Mouse (Mus musculus) naive thymus-derived CD4-positive, alpha-beta T cell, adult 2 months (primary cell): ENCODE data around the gene Fry.

Source experiments
- DNase-seq: peaks from one replicate; pipeline ENCODE4 v3.0.0-alpha.2; 2011; ENCODE audit warnings: low read depth

Fry gene

GRCm38 (mm10) chr5:150130144-150130543, 11.7 kb downstream of the Fry start:
- DNase-seq: no peak

DNA sequence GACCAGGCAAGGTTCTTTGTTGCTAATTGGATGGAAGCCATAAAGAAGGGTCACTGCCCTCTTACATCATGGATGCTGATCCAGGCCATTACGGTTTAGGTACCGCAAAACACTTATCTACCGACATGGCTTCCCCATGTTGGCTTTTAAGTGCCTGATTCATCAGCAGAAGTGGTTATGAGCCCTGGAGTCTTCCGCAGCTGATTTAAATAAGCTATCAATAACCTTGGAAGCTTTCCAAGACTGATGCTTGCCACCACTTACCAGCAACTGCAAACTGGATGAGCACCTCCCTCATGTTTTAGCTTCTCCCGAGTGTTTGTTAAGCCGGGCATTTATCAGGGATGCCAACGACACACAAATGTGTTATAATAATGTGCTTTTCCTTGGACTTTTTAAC, 12.7 kb downstream of the Fry start:
- DNase-seq: no peak

GRCm38 (mm10) chr5:150134651-150135050, 16.2 kb downstream of the Fry start:
- DNase-seq: no peak

GRCm38 (mm10) chr5:150135529-150135928, 17.1 kb downstream of the Fry start:
- DNase-seq: no peak

DNA sequence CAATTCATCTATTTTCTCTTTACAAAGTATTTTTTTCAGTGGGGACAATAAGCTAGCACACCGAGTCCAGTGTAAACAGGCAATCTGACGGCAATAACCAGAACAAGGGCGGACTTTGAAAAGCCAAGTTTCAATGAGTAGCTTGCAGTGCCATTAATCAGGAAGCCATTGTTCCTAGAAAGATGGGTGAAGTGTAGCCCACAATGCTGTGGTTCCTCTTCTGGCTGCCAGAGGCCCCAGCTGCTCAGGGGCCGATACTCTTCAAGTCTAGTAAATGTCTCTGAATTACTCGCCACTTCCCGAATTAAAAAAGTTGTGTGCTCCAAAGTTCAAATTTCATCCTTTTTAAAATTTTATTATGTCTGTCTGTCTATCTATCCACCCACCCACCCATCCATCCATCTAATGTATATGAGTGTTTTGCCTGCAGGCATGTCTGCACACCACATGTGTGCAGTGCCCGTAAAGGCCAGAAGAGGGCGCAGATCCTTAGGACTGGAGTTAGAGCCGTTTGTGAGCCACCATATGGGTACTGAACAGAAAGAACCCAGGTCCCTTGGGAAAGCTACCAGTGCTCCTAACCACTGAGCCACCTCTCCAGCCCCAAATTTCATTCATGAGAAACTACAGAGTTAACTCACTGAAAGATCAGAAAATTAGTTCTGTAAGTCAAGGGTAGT, 19.5 kb downstream of the Fry start:
- DNase-seq: peak; percentile 19

- DNase-seq: no peak
These were observed 22.1 kb downstream of the Fry start for GRCm38 (mm10) chr5:150140513-150140912.

DNA sequence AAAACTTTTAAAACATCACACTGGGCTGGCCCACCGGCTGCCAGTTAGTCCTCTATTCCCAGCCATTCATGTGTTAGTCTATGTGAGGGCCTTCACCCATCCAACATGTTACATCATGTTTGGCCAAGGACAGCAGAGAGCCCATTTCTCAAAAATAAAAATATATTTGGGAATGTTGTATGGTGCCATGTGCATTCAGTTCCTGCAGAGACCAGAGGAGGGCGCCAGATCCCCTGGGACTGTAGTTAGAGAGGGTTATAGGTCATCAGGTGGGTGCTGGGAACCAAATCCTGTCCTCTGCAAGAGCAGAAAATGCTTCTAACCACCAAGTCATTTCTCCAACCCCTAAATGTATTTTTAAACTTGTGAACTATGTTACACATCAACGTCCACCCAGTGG, 27.5 kb downstream of the Fry start:
- DNase-seq: no peak

- no peak for DNase-seq
These were observed 28.2 kb downstream of the Fry start for GRCm38 (mm10) chr5:150146612-150147011.

DNA sequence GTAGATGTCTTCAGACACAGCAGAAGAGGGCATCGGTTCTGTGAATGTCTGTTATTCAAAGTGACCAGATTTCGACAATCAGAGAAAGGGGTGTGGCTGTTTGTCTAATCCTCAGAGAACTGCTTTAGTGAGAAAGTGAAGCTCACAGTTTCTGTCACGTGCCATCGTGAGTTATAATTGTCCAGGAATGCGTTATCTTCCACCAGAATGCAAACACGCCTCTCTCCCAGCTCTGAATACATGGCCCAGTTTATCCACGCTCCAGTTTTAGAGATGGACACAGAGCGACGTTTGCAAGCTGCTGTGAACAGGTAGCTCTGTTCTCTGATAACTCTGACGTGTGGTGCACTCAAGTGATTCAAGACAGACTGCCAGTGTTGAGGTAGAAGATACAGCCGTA, 31.3 kb downstream of the Fry start:
- no peak for DNase-seq

- no peak for DNase-seq
These were observed 32.5 kb downstream of the Fry start for GRCm38 (mm10) chr5:150150986-150151385.

GRCm38 (mm10) chr5:150152071-150152879, 33.8 kb downstream of the Fry start:
- DNase-seq: no peak

DNA sequence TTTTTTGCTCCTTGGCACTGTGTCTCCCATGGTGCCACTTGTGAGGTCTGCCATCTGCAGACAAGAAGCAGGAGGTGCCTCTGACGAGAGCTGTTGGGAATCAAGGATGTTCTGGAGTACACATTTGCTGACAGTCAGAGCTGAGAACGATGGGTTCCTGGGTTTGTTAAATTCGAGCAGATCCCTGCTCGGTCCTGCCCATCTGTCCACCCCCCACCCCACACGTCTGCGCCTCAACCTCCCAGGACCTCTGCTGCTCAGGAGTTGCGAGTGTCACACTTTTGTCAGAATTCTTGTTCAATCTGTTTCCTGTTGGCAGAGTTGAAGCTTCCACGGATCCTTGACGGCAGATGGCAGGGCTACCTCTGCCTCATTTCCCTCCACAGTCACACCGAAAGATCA, 34.4 kb downstream of the Fry start:
- DNase-seq: no peak

DNA sequence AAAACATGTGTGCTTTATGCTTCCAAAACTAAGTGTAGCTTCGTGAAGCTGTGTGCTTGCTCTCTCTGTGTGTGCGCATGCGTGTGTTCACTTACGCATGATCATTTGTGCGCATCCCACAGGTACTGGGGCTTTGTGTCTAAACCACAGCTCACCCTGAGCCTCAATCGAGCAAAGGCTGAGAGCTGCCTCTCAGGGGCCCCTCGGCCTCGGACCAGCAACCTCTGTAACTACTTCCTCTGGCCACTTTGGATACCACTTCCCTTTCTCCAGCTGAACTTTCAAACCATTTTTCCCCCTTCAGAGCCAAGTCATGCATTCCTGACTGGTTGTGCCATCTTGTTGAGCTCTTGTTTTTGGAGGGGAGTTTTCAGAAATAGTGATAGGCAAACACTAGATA, 36.9 kb downstream of the Fry start:
- no peak for DNase-seq

- no peak for DNase-seq
These were observed 37.8 kb downstream of the Fry start for GRCm38 (mm10) chr5:150156063-150156786.

GRCm38 (mm10) chr5:150157682-150158081, 39.2 kb downstream of the Fry start:
- peak; percentile 78 for DNase-seq

- no peak for DNase-seq
These were observed 40.7 kb downstream of the Fry start for GRCm38 (mm10) chr5:150159151-150159550.

DNA sequence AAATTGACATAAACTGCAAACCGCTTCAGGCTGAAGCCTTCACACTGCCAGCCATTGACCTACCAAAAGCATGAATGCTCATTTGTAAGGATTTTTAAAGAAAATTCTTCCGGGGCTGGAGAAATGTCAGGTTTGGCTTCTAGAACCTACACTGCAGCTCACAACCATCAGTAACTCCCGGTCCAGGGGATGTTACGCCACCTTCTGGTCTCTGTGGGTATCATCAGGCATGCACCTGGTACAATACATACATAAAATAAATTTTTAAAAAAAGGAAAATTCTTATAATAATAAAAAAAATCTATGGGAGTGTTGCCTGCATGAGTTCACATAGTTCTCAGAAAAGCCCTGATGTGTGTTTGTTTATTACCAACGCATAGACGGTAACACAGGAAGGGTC, 42.7 kb downstream of the Fry start:
- no peak for DNase-seq

DNA sequence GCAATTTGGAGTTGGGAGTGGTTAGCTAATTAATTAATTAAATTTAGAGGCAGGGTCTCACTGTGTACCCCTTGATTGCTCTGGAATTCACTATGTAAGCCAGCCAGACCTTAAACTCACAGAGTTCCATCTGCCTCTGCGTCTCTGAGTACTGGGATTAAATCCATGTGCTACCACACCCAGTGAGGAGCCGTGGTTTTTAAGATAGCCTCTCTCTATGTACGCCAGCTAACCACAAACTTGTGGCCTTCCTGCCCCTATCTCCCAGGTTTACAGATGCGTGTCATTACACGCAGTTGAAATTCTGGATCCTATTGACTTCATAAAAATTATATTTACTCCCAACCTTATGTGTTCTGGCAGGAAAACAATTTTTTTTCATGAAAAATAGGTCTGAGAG, 43.5 kb downstream of the Fry start:
- DNase-seq: no peak

- DNase-seq: no peak
These were observed 46.2 kb downstream of the Fry start for GRCm38 (mm10) chr5:150164671-150165070.

- DNase-seq: no peak
These were observed 48.4 kb downstream of the Fry start for GRCm38 (mm10) chr5:150166811-150167210.

- no peak for DNase-seq
These were observed 48.8 kb downstream of the Fry start for GRCm38 (mm10) chr5:150167287-150167686.

DNA sequence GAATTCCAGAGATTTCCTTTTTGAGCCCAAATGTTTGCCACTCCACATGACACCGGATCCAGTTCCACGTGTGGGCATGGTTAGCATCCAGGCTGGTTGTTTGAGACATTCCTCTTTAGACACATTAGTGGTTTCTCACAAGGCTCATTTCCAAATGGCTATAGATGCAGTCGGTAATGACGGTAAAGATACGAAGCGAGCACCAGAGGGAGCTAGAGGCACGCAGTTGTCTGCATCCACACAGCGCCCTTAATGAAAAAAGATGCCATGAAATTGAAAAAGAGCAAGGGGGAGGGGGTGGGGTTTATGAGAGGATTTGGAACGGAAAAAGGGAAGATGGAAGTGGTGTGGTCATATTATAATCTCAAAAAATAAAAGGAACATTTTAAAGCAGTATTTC, 50.3 kb downstream of the Fry start:
- peak; percentile 85 for DNase-seq

DNA sequence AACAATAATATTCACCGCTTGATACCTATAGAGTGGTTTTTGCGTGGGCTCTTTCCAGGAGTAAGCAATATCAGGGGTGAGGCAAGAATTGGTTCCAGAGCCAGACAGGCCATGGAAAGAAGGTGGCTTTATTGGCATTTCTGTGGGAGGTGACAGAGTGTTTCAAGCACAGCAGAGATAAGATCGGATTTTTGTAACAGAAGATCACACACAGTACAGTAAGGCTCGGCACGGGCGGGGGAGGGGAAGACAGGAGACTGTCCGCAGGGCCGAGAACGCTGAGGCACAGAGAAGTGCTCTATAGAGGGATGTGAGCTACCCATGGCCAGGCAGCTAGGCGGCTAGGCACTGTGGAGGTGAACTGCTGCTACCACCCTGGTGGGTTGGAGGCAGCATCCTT, 53.1 kb downstream of the Fry start:
- DNase-seq: no peak
